Mouse (Mus musculus): ENCODE measurements around the gene Pla2g3. TPM values are rescaled to one million over a fixed set of nuclear protein-coding genes. Genes with fewer than 3 reads are reported as not detected.

The Pla2g3 gene
- total RNA-seq, 1 experiment, result not detected

DNA sequence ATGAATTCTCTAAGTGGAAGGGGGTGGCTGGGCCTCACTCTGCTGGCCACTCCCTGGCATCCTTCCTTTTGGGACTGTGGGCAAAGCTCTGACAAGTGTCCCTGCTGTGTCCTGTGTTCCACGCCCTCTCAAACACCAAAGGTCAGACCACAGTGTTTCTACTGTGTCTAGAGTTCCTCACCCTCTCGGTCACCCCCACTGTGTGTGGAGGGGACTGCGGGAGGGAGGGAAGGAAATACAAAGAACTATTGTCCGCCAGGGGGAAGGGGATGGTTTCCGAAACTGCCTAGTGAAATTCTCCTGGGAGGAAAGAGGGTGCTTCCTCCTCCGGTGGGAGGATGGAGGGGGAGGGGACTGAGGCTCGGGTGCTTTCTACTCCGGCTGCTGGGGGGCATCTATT is 46.9 kb downstream of the Pla2g3 start:
- H3K9ac ChIP-seq (ENCODE audit: insufficient read depth, low read depth, low read length, poor library complexity, severe bottlenecking), result no peak overlapping the region
- no peak for DNase-seq (ENCODE audit: low read depth, low spot score)
- H3K9me3 ChIP-seq (ENCODE audit: control insufficient read depth, insufficient read depth, low read depth, low read length), result no peaks in the 10 kb centered on the region
- H3K4me3 ChIP-seq (ENCODE audit: insufficient read depth in 1 of 2, low read depth in 1 of 2, low read length in 2 of 2, poor library complexity in 1 of 2, severe bottlenecking in 1 of 2), result no peak overlapping the region
- H3K4me1 ChIP-seq (ENCODE audit: control insufficient read depth in 2 of 2, insufficient read depth in 2 of 2, low read length in 2 of 2, poor library complexity in 1 of 2), result peaks cover 2 to 15% of the 10 kb centered on the region in 2 experiments; a peak in 2 of 4 replicates
- TF ChIP-seq ZNF384 (IDR thresholded peaks at IDR 0.05; ENCODE audit: low read depth, low read length) (no peak), CHD2 (IDR thresholded peaks at IDR 0.05; ENCODE audit: low read depth, low read length) (no peak), MAFK (IDR thresholded peaks at IDR 0.05; ENCODE audit: insufficient read depth, low read depth, low read length) (no peak), ZC3H11A (IDR thresholded peaks at IDR 0.05; ENCODE audit: borderline replicate concordance, low read depth, low read length) (no peak), HCFC1 (IDR thresholded peaks at IDR 0.05; ENCODE audit: borderline replicate concordance, insufficient read depth, low read length) (no peak)
- peaks cover 26% of the 10 kb centered on the region for H3K36me3 ChIP-seq (ENCODE audit: control insufficient read depth, insufficient read depth, low read length, poor library complexity, severe bottlenecking)
- in situ Hi-C loops (cut with MboI; ENCODE audit: low sequenced_read_pairs in 2 of 2, unreplicated experiment in 2 of 2), result no loop called here
- H3K27ac ChIP-seq (ENCODE audit: insufficient read depth, low read depth, low read length, poor library complexity, severe bottlenecking), result no peak overlapping the region

DNA sequence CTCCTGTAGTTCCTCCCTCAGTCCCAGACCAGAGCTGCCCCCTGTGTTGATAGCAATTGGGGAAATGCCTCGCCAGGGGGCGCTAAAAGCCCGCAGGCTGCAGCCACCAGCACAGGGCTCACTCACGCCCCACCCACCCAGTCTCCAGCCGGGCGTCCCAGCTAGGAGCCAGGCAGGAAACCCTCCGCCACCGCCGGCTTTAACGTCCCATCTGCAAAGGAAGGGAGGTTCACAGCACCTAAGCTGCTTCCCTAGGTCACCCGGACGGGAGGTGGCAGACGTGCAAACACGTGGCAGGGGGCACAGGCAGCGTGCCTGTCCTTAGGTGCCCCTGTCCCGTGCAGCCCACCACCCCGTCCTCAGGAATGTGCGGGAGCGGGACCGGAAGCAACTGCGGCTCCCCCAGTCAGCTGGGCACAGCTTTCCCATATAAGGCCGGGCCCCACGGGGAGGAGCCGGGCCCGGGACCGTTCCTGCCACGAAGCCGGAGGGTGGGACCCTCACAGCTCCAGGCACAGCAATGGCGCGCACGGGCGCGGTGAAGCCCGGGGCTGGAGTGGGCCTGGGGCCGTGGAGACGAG is 47.4 kb downstream of the Pla2g3 start:
- Histone ChIP-seq H3K27ac (ENCODE audit: insufficient read depth, low read depth, low read length, poor library complexity, severe bottlenecking) (peak overlapping the region; percentile 60), H3K9ac (ENCODE audit: insufficient read depth, low read depth, low read length, poor library complexity, severe bottlenecking) (peak overlapping the region; percentile 77), H3K9me3 (ENCODE audit: control insufficient read depth, insufficient read depth, low read depth, low read length) (no peaks in the 10 kb centered on the region), H3K36me3 (ENCODE audit: control insufficient read depth, insufficient read depth, low read length, poor library complexity, severe bottlenecking) (peaks cover 20% of the 10 kb centered on the region), H3K4me1 (ENCODE audit: control insufficient read depth in 2 of 2, insufficient read depth in 2 of 2, low read length in 2 of 2, poor library complexity in 1 of 2) (peaks cover 2 to 18% of the 10 kb centered on the region in 2 experiments; a peak in 2 of 4 replicates), H3K4me3 (ENCODE audit: insufficient read depth in 1 of 2, low read depth in 1 of 2, low read length in 2 of 2, poor library complexity in 1 of 2, severe bottlenecking in 1 of 2) (peak overlapping the region; percentile 72 to 85)
- DNase-seq (ENCODE audit: low read depth, low spot score), result peak; percentile 97
- TF ChIP-seq MAFK (IDR thresholded peaks at IDR 0.05; ENCODE audit: insufficient read depth, low read depth, low read length) (no peak), HCFC1 (IDR thresholded peaks at IDR 0.05; ENCODE audit: borderline replicate concordance, insufficient read depth, low read length) (peak; percentile 40; the same call in 1 of the 2 replicates), ZC3H11A (IDR thresholded peaks at IDR 0.05; ENCODE audit: borderline replicate concordance, low read depth, low read length) (peak; percentile 88)
- in situ Hi-C loops (cut with MboI; ENCODE audit: low sequenced_read_pairs in 2 of 2, unreplicated experiment in 2 of 2), result no loop called here

- H3K4me3 ChIP-seq (ENCODE audit: insufficient read depth in 1 of 2, low read depth in 1 of 2, low read length in 2 of 2, poor library complexity in 1 of 2, severe bottlenecking in 1 of 2), result peak overlapping the region; percentile 72 to 85
- peak overlapping the region; percentile 77 for H3K9ac ChIP-seq (ENCODE audit: insufficient read depth, low read depth, low read length, poor library complexity, severe bottlenecking)
- in situ Hi-C loops (cut with MboI; ENCODE audit: low sequenced_read_pairs in 2 of 2, unreplicated experiment in 2 of 2), result no loop called here
- DNase-seq (ENCODE audit: low read depth, low spot score), result no peak
- peaks cover 14% of the 10 kb centered on the region; the same call in 1 of the 2 replicates for H3K36me3 ChIP-seq (ENCODE audit: control insufficient read depth, insufficient read depth, low read length, poor library complexity, severe bottlenecking)
- TF ChIP-seq ZNF384 (IDR thresholded peaks at IDR 0.05; ENCODE audit: low read depth, low read length) (no peak), MAFK (IDR thresholded peaks at IDR 0.05; ENCODE audit: insufficient read depth, low read depth, low read length) (no peak), HCFC1 (IDR thresholded peaks at IDR 0.05; ENCODE audit: borderline replicate concordance, insufficient read depth, low read length) (no peak), ZC3H11A (IDR thresholded peaks at IDR 0.05; ENCODE audit: borderline replicate concordance, low read depth, low read length) (no peak), CHD2 (IDR thresholded peaks at IDR 0.05; ENCODE audit: low read depth, low read length) (no peak)
- no peaks in the 10 kb centered on the region for H3K9me3 ChIP-seq (ENCODE audit: control insufficient read depth, insufficient read depth, low read depth, low read length)
- H3K27ac ChIP-seq (ENCODE audit: insufficient read depth, low read depth, low read length, poor library complexity, severe bottlenecking), result peak overlapping the region; percentile 40
- peaks cover 5 to 18% of the 10 kb centered on the region in 2 experiments; a peak in 3 of 4 replicates for H3K4me1 ChIP-seq (ENCODE audit: control insufficient read depth in 2 of 2, insufficient read depth in 2 of 2, low read length in 2 of 2, poor library complexity in 1 of 2)
Observed at GRCm38 (mm10) chr11:3536082-3536481, 48.0 kb downstream of the Pla2g3 start.

DNA sequence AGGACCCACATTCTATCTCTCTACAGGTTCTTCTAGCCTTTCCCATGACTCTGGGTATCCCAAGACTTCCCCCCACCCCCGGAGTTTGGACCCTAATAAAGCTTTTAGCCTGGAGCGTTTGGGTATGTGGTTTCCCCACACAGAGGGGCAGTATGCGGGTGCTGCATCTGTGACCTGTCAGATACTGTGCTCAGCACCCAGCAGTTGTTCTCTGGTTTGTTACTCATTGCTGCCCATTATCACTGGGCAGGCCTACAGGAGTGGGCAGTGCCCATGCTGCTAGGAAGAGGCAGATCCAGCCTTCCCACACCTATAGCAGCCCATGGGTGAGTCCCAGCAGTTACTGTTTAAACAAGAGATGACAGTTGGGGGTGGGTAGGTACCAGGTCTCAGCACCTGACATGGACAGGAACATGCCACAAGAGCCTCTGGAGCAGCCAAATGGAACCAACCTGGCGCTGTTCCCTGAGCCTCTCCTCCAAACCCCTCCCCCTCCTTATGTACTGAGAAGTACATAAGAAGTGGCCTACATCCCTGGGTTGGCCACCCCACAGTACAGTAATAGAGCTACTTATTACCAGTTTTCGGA is 48.8 kb downstream of the Pla2g3 start:
- Histone ChIP-seq H3K9ac (ENCODE audit: insufficient read depth, low read depth, low read length, poor library complexity, severe bottlenecking) (no peak overlapping the region), H3K4me3 (ENCODE audit: insufficient read depth in 1 of 2, low read depth in 1 of 2, low read length in 2 of 2, poor library complexity in 1 of 2, severe bottlenecking in 1 of 2) (no peak overlapping the region), H3K27ac (ENCODE audit: insufficient read depth, low read depth, low read length, poor library complexity, severe bottlenecking) (no peak overlapping the region), H3K9me3 (ENCODE audit: control insufficient read depth, insufficient read depth, low read depth, low read length) (no peaks in the 10 kb centered on the region), H3K4me1 (ENCODE audit: control insufficient read depth in 2 of 2, insufficient read depth in 2 of 2, low read length in 2 of 2, poor library complexity in 1 of 2) (peaks cover 7 to 25% of the 10 kb centered on the region in 2 experiments; a peak in 3 of 4 replicates), H3K36me3 (ENCODE audit: control insufficient read depth, insufficient read depth, low read length, poor library complexity, severe bottlenecking) (peaks cover 11% of the 10 kb centered on the region; the same call in 1 of the 2 replicates)
- in situ Hi-C loops (cut with MboI; ENCODE audit: low sequenced_read_pairs in 2 of 2, unreplicated experiment in 2 of 2), result no loop called here
- TF ChIP-seq CHD2 (IDR thresholded peaks at IDR 0.05; ENCODE audit: low read depth, low read length) (no peak), ZC3H11A (IDR thresholded peaks at IDR 0.05; ENCODE audit: borderline replicate concordance, low read depth, low read length) (no peak), HCFC1 (IDR thresholded peaks at IDR 0.05; ENCODE audit: borderline replicate concordance, insufficient read depth, low read length) (no peak), MAFK (IDR thresholded peaks at IDR 0.05; ENCODE audit: insufficient read depth, low read depth, low read length) (no peak), ZNF384 (IDR thresholded peaks at IDR 0.05; ENCODE audit: low read depth, low read length) (no peak)
- no peak for DNase-seq (ENCODE audit: low read depth, low spot score)

Measured in ES-E14 (cell line).